Mouse (Mus musculus): ENCODE measurements around the gene Rnpc3.

DNA sequence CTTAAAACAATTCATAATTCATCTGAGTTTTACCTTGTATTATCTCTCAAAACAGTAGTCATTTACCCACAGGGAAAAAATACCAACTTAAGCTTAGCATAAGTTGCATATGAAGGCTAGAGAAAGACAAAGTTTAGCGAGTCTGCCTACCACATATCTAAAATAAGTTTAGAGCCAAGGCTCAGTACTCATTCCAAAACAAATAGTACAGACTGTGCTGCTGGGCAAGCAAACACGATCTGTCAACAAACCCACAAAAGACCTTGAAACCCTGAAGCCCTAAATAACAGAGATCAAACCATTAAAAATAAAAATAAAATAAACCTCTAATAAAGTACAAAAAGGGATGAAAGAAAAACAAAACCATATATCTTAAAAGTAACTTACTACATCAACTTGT lies 55.8 kb downstream of the Rnpc3 start:
- TF ChIP-seq POLR2A (IDR thresholded peaks at IDR 0.05; ENCODE audit: control insufficient read depth, extremely low read depth, insufficient read depth, low read length, poor library complexity) (no peak), CTCF (IDR thresholded peaks at IDR 0.05; ENCODE audit: borderline replicate concordance, control insufficient read depth, extremely low read depth, insufficient read depth, low read length, poor library complexity) (no peak)

All from thymus, adult 2 months (tissue).